Mouse (Mus musculus): Measurements from ENCODE around the gene Slc38a2.

DNA sequence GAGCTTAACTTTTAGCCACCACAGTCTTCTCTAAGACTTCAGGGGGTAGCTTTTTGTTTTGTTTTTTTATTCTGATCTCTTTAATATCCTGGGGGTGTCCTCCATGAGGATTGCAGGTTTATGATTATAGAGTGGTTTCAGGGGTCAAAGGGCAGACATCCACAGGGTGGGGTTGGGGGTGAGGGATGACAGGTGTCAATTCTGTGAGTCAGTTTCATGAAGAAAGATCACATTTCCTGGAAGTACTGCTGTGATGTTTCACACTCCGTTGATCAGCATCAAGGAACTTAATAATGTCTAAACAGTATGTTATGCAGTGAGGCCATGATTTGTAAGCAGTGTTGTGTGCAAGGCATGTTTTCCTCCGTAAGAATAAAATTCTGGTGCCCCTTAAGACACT is 8.4 kb upstream of the Slc38a2 start:
- TF ChIP-seq CTCF (IDR thresholded peaks at IDR 0.05) (no peak), POLR2A (IDR thresholded peaks at IDR 0.05; ENCODE audit: insufficient read depth, low read depth, low read length) (no peak), EP300 (IDR thresholded peaks at IDR 0.05; ENCODE audit: insufficient read depth, low read depth, low read length) (no peak)
